16 mouse cellular contexts compared by ENCODE assay signal in genomic region chr11:44238598-44238997, GRCm38 (mm10).
A peak's percentile ranks its signal among the peaks of the same experiment; 100 is the strongest.
DNase-seq lines count a peak whose midpoint lies in the region; ATAC-seq and TF ChIP-seq lines count a peak whose summit lies in the region.
"Had no signal": no experiment of that assay in that cellular context is flagged by ENCODE, and none has a peak within 500 bp of the region (broad histone marks: within the 10 kb centered on the region; RNA-seq: fewer than 3 reads in every experiment).

No protein-coding gene starts in this region.

- TF ChIP-seq CTCF in heart, adult 2 months (IDR thresholded peaks at IDR 0.05), result no peak
- no peak for TF ChIP-seq CTCF in midbrain, postnatal 0 days (IDR thresholded peaks at IDR 0.05)
- no peak for TF ChIP-seq CTCF in heart, postnatal 0 days (IDR thresholded peaks at IDR 0.05; ENCODE audit: low read depth)

- TF ChIP-seq POLR2A in heart, adult 2 months (IDR thresholded peaks at IDR 0.05; ENCODE audit: insufficient read depth, low read depth, low read length), result no peak

- DNase-seq in heart, adult 2 months, result peak; percentile 38 to 56
- peak; percentile 24 for DNase-seq in midbrain, postnatal 0 days (ENCODE audit: low spot score)
- no peak for DNase-seq in midbrain, embryonic 14.5 days
- peak; percentile 72 for DNase-seq in adrenal gland, postnatal 14 days
- DNase-seq in heart, postnatal 0 days (ENCODE audit: low spot score), result peak; percentile 34
- DNase-seq in spleen, adult 18-20 months, result no peak
- DNase-seq: cerebellum, adult 2 months; kidney, adult 11 months; lung, adult 2 months had no signal

- no peaks in the 10 kb centered on the region for H3K27me3 ChIP-seq in heart, adult 2 months (ENCODE audit: control insufficient read depth, insufficient read depth, low read length)
- no peaks in the 10 kb centered on the region; the same call in 1 of the 2 replicates for H3K27me3 ChIP-seq in heart, embryonic 12.5 days (replicated peaks)
- no peaks in the 10 kb centered on the region for H3K27me3 ChIP-seq in midbrain, postnatal 0 days (ENCODE audit: insufficient read depth, low read length)
- H3K27me3 ChIP-seq in midbrain, embryonic 14.5 days (ENCODE audit: control insufficient read depth, insufficient read depth, low read length), result no peaks in the 10 kb centered on the region
- no peaks in the 10 kb centered on the region for H3K27me3 ChIP-seq in heart, postnatal 0 days (ENCODE audit: control insufficient read depth, insufficient read depth, low read length)
- H3K27me3 ChIP-seq: forebrain, embryonic 15.5 days; limb, embryonic 15.5 days; midbrain, embryonic 15.5 days had no signal

- ATAC-seq in heart, embryonic 12.5 days (ENCODE audit: insufficient number of reproducible peaks, low FRiP score), result no peak
- ATAC-seq in midbrain, postnatal 0 days (ENCODE audit: low FRiP score), result no peak
- ATAC-seq in midbrain, embryonic 14.5 days (ENCODE audit: low FRiP score, low TSS enrichment), result no peak
- peak; percentile 34 for ATAC-seq in heart, postnatal 0 days (ENCODE audit: insufficient read depth, low read depth)
- no peak for ATAC-seq in cerebellum, adult (ENCODE audit: insufficient number of reproducible peaks, low FRiP score, low TSS enrichment)
- ATAC-seq: forebrain, embryonic 15.5 days; midbrain, embryonic 15.5 days had no signal

- no peak overlapping the region for H3K4me3 ChIP-seq in heart, adult 2 months
- H3K4me3 ChIP-seq in heart, embryonic 12.5 days, result no peak overlapping the region
- no peak overlapping the region for H3K4me3 ChIP-seq in midbrain, postnatal 0 days (ENCODE audit: low read depth, low read length)
- H3K4me3 ChIP-seq in midbrain, embryonic 14.5 days (replicated peaks; ENCODE audit: low read depth, low read length), result no peak overlapping the region
- H3K4me3 ChIP-seq in heart, postnatal 0 days (ENCODE audit: low read depth, low read length), result no peak overlapping the region
- H3K4me3 ChIP-seq: forebrain, embryonic 15.5 days; limb, embryonic 15.5 days; midbrain, embryonic 15.5 days had no signal

- H3K4me2 ChIP-seq in heart, embryonic 12.5 days, result no peak overlapping the region
- H3K4me2 ChIP-seq in midbrain, postnatal 0 days (ENCODE audit: low read depth, low read length, poor library complexity, severe bottlenecking), result no peak overlapping the region
- H3K4me2 ChIP-seq in midbrain, embryonic 14.5 days (ENCODE audit: low read length), result no peak overlapping the region
- no peak overlapping the region for H3K4me2 ChIP-seq in heart, postnatal 0 days (ENCODE audit: low read depth, low read length)
- H3K4me2 ChIP-seq: forebrain, embryonic 15.5 days; hindbrain, embryonic 14.5 days; limb, embryonic 15.5 days; midbrain, embryonic 15.5 days had no signal

- H3K79me2 ChIP-seq in heart, adult 2 months (replicated peaks; ENCODE audit: control insufficient read depth, insufficient read depth, low read length), result no peaks in the 10 kb centered on the region

- peaks cover 3% of the 10 kb centered on the region; the same call in 1 of the 2 replicates for H3K36me3 ChIP-seq in heart, adult 2 months (ENCODE audit: control insufficient read depth, insufficient read depth, low read length)
- H3K36me3 ChIP-seq in heart, embryonic 12.5 days, result no peaks in the 10 kb centered on the region
- H3K36me3 ChIP-seq in midbrain, postnatal 0 days (ENCODE audit: insufficient read depth, low read length), result no peaks in the 10 kb centered on the region
- H3K36me3 ChIP-seq in midbrain, embryonic 14.5 days (ENCODE audit: control insufficient read depth, insufficient read depth, low read length), result no peaks in the 10 kb centered on the region
- H3K36me3 ChIP-seq in heart, postnatal 0 days (replicated peaks; ENCODE audit: control insufficient read depth, insufficient read depth, low read length), result no peaks in the 10 kb centered on the region
- H3K36me3 ChIP-seq: forebrain, embryonic 15.5 days; G1E; limb, embryonic 15.5 days; midbrain, embryonic 15.5 days had no signal

- 47% methylated on average over 8 of the region's 8 CpGs for WGBS in heart, adult 2 months
- WGBS in heart, embryonic 12.5 days, result 64% methylated on average over 8 of the region's 8 CpGs
- 84% methylated on average over 8 of the region's 8 CpGs for WGBS in midbrain, postnatal 0 days
- WGBS in midbrain, embryonic 14.5 days, result 83% methylated on average over 8 of the region's 8 CpGs
- 38% methylated on average over 8 of the region's 8 CpGs for whole genome bisulfite sequencing in heart, postnatal 0 days

- no peak overlapping the region for H3K27ac ChIP-seq in heart, adult 2 months
- no peak overlapping the region for H3K27ac ChIP-seq in heart, embryonic 12.5 days (ENCODE audit: poor library complexity, severe bottlenecking)
- no peak overlapping the region for H3K27ac ChIP-seq in midbrain, postnatal 0 days (ENCODE audit: low read depth, low read length)
- H3K27ac ChIP-seq in midbrain, embryonic 14.5 days (replicated peaks; ENCODE audit: low read depth, low read length), result no peak overlapping the region
- peak overlapping the region; percentile 36; the same call in 1 of the 2 replicates for H3K27ac ChIP-seq in heart, postnatal 0 days (ENCODE audit: low read depth)
- H3K27ac ChIP-seq: forebrain, embryonic 15.5 days; hindbrain, embryonic 14.5 days; limb, embryonic 15.5 days; midbrain, embryonic 15.5 days had no signal

- H3K4me1 ChIP-seq in heart, adult 2 months (ENCODE audit: control insufficient read depth, insufficient read depth, low read length), result peaks cover 1% of the 10 kb centered on the region; the same call in 1 of the 2 replicates
- H3K4me1 ChIP-seq in heart, embryonic 12.5 days (replicated peaks), result peaks cover 13% of the 10 kb centered on the region
- H3K4me1 ChIP-seq in midbrain, postnatal 0 days (ENCODE audit: insufficient read depth, low read length), result no peaks in the 10 kb centered on the region
- no peaks in the 10 kb centered on the region for H3K4me1 ChIP-seq in midbrain, embryonic 14.5 days (ENCODE audit: control insufficient read depth, insufficient read depth, low read length)
- peaks cover 10% of the 10 kb centered on the region for H3K4me1 ChIP-seq in heart, postnatal 0 days (ENCODE audit: control insufficient read depth, insufficient read depth)
- H3K4me1 ChIP-seq: forebrain, embryonic 15.5 days; limb, embryonic 15.5 days; midbrain, embryonic 15.5 days had no signal

- TF ChIP-seq EP300 in heart, adult 2 months (IDR thresholded peaks at IDR 0.05; ENCODE audit: insufficient read depth, low read depth, low read length), result no peak
- TF ChIP-seq EP300 in heart, postnatal 0 days (IDR thresholded peaks at IDR 0.05; ENCODE audit: low read depth), result no peak

- no peak overlapping the region for H3K9ac ChIP-seq in heart, adult 2 months (ENCODE audit: low read depth, low read length)
- H3K9ac ChIP-seq in heart, embryonic 12.5 days, result no peak overlapping the region
- H3K9ac ChIP-seq in midbrain, postnatal 0 days (replicated peaks; ENCODE audit: low read length, poor library complexity, severe bottlenecking), result no peak overlapping the region
- H3K9ac ChIP-seq in midbrain, embryonic 14.5 days (replicated peaks; ENCODE audit: low read length), result no peak overlapping the region
- no peak overlapping the region for H3K9ac ChIP-seq in heart, postnatal 0 days (replicated peaks; ENCODE audit: low read depth, low read length)
- H3K9ac ChIP-seq: forebrain, embryonic 15.5 days; hindbrain, embryonic 14.5 days; limb, embryonic 15.5 days; midbrain, embryonic 15.5 days had no signal

- H3K9me3 ChIP-seq in heart, embryonic 12.5 days (replicated peaks), result no peaks in the 10 kb centered on the region
- H3K9me3 ChIP-seq in midbrain, postnatal 0 days (ENCODE audit: low read length), result no peaks in the 10 kb centered on the region
- no peaks in the 10 kb centered on the region for H3K9me3 ChIP-seq in midbrain, embryonic 14.5 days (ENCODE audit: control insufficient read depth, low read length)
- H3K9me3 ChIP-seq in heart, postnatal 0 days (replicated peaks; ENCODE audit: control insufficient read depth, low read length), result no peaks in the 10 kb centered on the region
- H3K9me3 ChIP-seq: forebrain, embryonic 15.5 days; G1E; limb, embryonic 15.5 days; midbrain, embryonic 15.5 days had no signal

- intact Hi-C loops in heart, adult 2 months (cut with DNase I), result no loop called here

Comparison
In these comparisons a context has a peak if more than half of its experiments do, and no peak if none do; other contexts are left out.
1. DNase-seq: peak in heart, adult 2 months (2 of 2), midbrain, postnatal 0 days (single experiment), adrenal gland, postnatal 14 days (single experiment) and heart, postnatal 0 days (single experiment); none in midbrain, embryonic 14.5 days (single experiment) and spleen, adult 18-20 months (0 of 2).